ENCODE assay signal across 8 mouse cellular contexts in the genomic region with DNA sequence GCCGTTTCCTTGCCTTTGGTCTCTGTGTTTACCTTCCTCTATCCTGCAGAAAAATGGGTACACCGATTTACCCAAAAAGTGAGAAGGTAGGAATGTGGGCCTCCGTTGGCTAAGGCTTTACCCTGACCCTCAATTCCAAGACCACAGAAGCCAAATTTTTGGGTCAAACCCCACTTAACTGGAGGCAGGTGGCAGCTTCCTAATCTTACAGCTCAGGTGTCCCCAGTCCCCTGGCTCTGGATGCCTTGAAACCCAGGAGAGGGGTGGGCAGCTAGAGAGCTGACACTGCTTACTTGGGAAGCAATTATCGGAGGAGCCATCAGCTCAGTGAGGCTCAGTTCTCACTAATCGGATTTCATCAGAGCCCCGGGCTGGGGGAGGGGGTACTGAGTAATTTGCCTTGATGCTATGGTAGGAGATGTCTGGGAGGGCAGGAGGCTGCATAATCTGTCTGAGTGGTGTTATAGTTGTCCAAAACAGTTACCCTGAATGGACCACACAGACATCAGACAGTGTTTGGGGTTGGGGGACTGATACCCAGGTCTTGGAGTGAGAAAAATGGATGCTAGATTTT. TPM values are rescaled to one million over a fixed set of nuclear protein-coding genes. Genes with fewer than 3 reads are reported as not detected.
DNase-seq lines count a peak whose midpoint lies in the region; ATAC-seq and TF ChIP-seq lines count a peak whose summit lies in the region.

A gene (minus strand): TSS at position 51 of the 574 bp plus-strand sequence.

- no peak for TF ChIP-seq CTCF in intestine, postnatal 0 days (IDR thresholded peaks at IDR 0.05; ENCODE audit: low read depth)

- no peak within 1 kb of the TSS for H3K4me3 ChIP-seq in intestine, embryonic 14.5 days (ENCODE audit: low read depth, low read length)
- H3K4me3 ChIP-seq in intestine, postnatal 0 days (ENCODE audit: low read depth, low read length), result no peak within 1 kb of the TSS
- no peak within 1 kb of the TSS for H3K4me3 ChIP-seq in heart, embryonic 11.5 days (ENCODE audit: low read depth, low read length)
- no peak within 1 kb of the TSS for H3K4me3 ChIP-seq in stomach, embryonic 15.5 days (replicated peaks)

- intact Hi-C loops in left cerebral cortex, postnatal 14 days (cut with DNase I), result loop anchor here (10.0 kb wide), 1 partner anchor 422 kb away; no protein-coding TSS in a partner anchor

- no peaks in the 10 kb centered on the region for H3K9me3 ChIP-seq in intestine, embryonic 14.5 days (ENCODE audit: control insufficient read depth, low read length)
- no peaks in the 10 kb centered on the region for H3K9me3 ChIP-seq in intestine, postnatal 0 days (ENCODE audit: control insufficient read depth)
- H3K9me3 ChIP-seq in heart, embryonic 11.5 days (replicated peaks; ENCODE audit: control insufficient read depth, low read length), result no peaks in the 10 kb centered on the region
- H3K9me3 ChIP-seq in stomach, embryonic 15.5 days, result no peaks in the 10 kb centered on the region

- H3K4me1 ChIP-seq in intestine, embryonic 14.5 days (replicated peaks; ENCODE audit: control insufficient read depth, insufficient read depth, low read length), result peaks cover 48% of the 10 kb centered on the region
- peaks cover 8% of the 10 kb centered on the region for H3K4me1 ChIP-seq in intestine, postnatal 0 days (replicated peaks; ENCODE audit: control insufficient read depth, insufficient read depth, low read length)
- peaks cover 23% of the 10 kb centered on the region for H3K4me1 ChIP-seq in heart, embryonic 11.5 days (ENCODE audit: control insufficient read depth, insufficient read depth, low read length)
- H3K4me1 ChIP-seq in stomach, embryonic 15.5 days, result peaks cover 41% of the 10 kb centered on the region

- H3K27ac ChIP-seq in intestine, embryonic 14.5 days (ENCODE audit: low read depth), result no peak within 1 kb of the TSS
- no peak within 1 kb of the TSS for H3K27ac ChIP-seq in intestine, postnatal 0 days (ENCODE audit: low read depth, low read length)
- no peak within 1 kb of the TSS for H3K27ac ChIP-seq in heart, embryonic 11.5 days (ENCODE audit: low read depth, low read length)
- no peak within 1 kb of the TSS for H3K27ac ChIP-seq in stomach, embryonic 15.5 days

- no peak for ATAC-seq in intestine, embryonic 14.5 days (replicated peaks; ENCODE audit: low FRiP score, low TSS enrichment, low read depth)
- ATAC-seq in intestine, postnatal 0 days, result no peak
- ATAC-seq in heart, embryonic 11.5 days (replicated peaks; ENCODE audit: insufficient number of reproducible peaks, low FRiP score, low TSS enrichment), result no peak
- no peak for ATAC-seq in stomach, embryonic 15.5 days (ENCODE audit: insufficient read depth, low FRiP score, low read depth)

- H3K36me3 ChIP-seq in intestine, embryonic 14.5 days (ENCODE audit: control insufficient read depth, insufficient read depth, low read length), result no peaks in the 10 kb centered on the region
- no peaks in the 10 kb centered on the region for H3K36me3 ChIP-seq in intestine, postnatal 0 days (ENCODE audit: control insufficient read depth, insufficient read depth)
- H3K36me3 ChIP-seq in heart, embryonic 11.5 days (ENCODE audit: control insufficient read depth, insufficient read depth, low read length), result no peaks in the 10 kb centered on the region
- H3K36me3 ChIP-seq in stomach, embryonic 15.5 days, result no peaks in the 10 kb centered on the region

- H3K27me3 ChIP-seq in intestine, embryonic 14.5 days (replicated peaks; ENCODE audit: control insufficient read depth, insufficient read depth, low read length), result peaks cover 51% of the 10 kb centered on the region
- H3K27me3 ChIP-seq in intestine, postnatal 0 days (replicated peaks; ENCODE audit: control insufficient read depth, insufficient read depth, low read length), result peaks cover 65% of the 10 kb centered on the region
- H3K27me3 ChIP-seq in heart, embryonic 11.5 days (ENCODE audit: control insufficient read depth, insufficient read depth, low read length), result peaks cover 68% of the 10 kb centered on the region
- H3K27me3 ChIP-seq in stomach, embryonic 15.5 days (replicated peaks), result peaks cover 44% of the 10 kb centered on the region

- 51% methylated on average over 6 of the region's 6 CpGs for WGBS in intestine, embryonic 14.5 days
- WGBS in intestine, postnatal 0 days, result 61% methylated on average over 6 of the region's 6 CpGs
- 27% methylated on average over 6 of the region's 6 CpGs for WGBS in heart, embryonic 11.5 days (ENCODE audit: insufficient replicate concordance)
- 43% methylated on average over 6 of the region's 6 CpGs for WGBS in stomach, embryonic 15.5 days

- no peak within 1 kb of the TSS for H3K9ac ChIP-seq in intestine, embryonic 14.5 days (ENCODE audit: low read length)
- H3K9ac ChIP-seq in intestine, postnatal 0 days (ENCODE audit: low read depth, low read length), result no peak within 1 kb of the TSS
- no peak within 1 kb of the TSS for H3K9ac ChIP-seq in heart, embryonic 11.5 days (ENCODE audit: low read depth, low read length)
- no peak within 1 kb of the TSS for H3K9ac ChIP-seq in stomach, embryonic 15.5 days

- H3K4me2 ChIP-seq in intestine, embryonic 14.5 days (ENCODE audit: low read length), result no peak within 1 kb of the TSS
- H3K4me2 ChIP-seq in intestine, postnatal 0 days (replicated peaks; ENCODE audit: low read depth), result no peak within 1 kb of the TSS
- no peak within 1 kb of the TSS for H3K4me2 ChIP-seq in heart, embryonic 11.5 days
- H3K4me2 ChIP-seq in stomach, embryonic 15.5 days, result no peak within 1 kb of the TSS

- no peak for DNase-seq in intestine, embryonic 14.5 days (ENCODE audit: low spot score)
- no peak for DNase-seq in adrenal gland, postnatal 10 days
- DNase-seq in left cerebral cortex, postnatal 14 days (ENCODE audit: low spot score in 2 of 2), result no peak
- no peak for DNase-seq in Muller cell, postnatal 12 days (ENCODE audit: inconsistent ontology term)
- DNase-seq in thymus, postnatal 25 days, result no peak

RNA-seq across cellular contexts. Expression of the gene that starts here (rescaled TPM):
- polyA plus RNA-seq in intestine, embryonic 14.5 days (2014; fragmentation: Nextera tagmentation; extraction: Ambion mirVana), result 21.8 and 23.5 TPM in 2 replicates
- 8.6 and 9.2 TPM in 2 replicates for polyA plus RNA-seq in intestine, postnatal 0 days (2015; fragmentation: Nextera tagmentation; extraction: Ambion mirVana)
- 10 to 100 TPM; 14.0 to 19.9 TPM for total RNA-seq in adrenal gland, postnatal 10 days (2021)
- polyA plus RNA-seq in heart, embryonic 11.5 days (2014; fragmentation: Nextera tagmentation; extraction: Ambion mirVana), result 14.7 and 17.7 TPM in 2 replicates
- total RNA-seq in left cerebral cortex, postnatal 14 days (2021), result 10 to 100 TPM; 16.2 to 17.4 TPM
- 18.3 and 21.6 TPM in 2 replicates for polyA plus RNA-seq in stomach, embryonic 15.5 days (2015; fragmentation: Nextera tagmentation; extraction: Ambion mirVana)
